7 mouse cellular contexts compared by ENCODE assay signal in genomic region chrX:133898014-133898542, GRCm38 (mm10). TPM values are rescaled to one million over a fixed set of nuclear protein-coding genes. Genes with fewer than 3 reads are reported as not detected.
DNase-seq lines count a peak whose midpoint lies in the region; ATAC-seq and TF ChIP-seq lines count a peak whose summit lies in the region.

Gene Tspan6 (minus strand): TSS chrX:133898429.

- H3K9me3 ChIP-seq in embryonic facial prominence, embryonic 15.5 days (replicated peaks), result no peaks in the 10 kb centered on the region
- no peaks in the 10 kb centered on the region for H3K9me3 ChIP-seq in heart, embryonic 10.5 days
- H3K9me3 ChIP-seq in kidney, embryonic 14.5 days (ENCODE audit: control insufficient read depth, low read length), result no peaks in the 10 kb centered on the region
- H3K9me3 ChIP-seq in limb, embryonic 14.5 days (ENCODE audit: control insufficient read depth, low read length), result no peaks in the 10 kb centered on the region
- no peaks in the 10 kb centered on the region for H3K9me3 ChIP-seq in midbrain, postnatal 0 days (ENCODE audit: low read length)

- 0 out of 2 replicates have a peak, but pooled peaks have one; percentile 6 for TF ChIP-seq CTCF in bone marrow, adult 2 months (IDR thresholded peaks at IDR 0.05; ENCODE audit: control insufficient read depth, insufficient read depth, low read length)
- TF ChIP-seq CTCF in midbrain, postnatal 0 days (IDR thresholded peaks at IDR 0.05), result peak; percentile 70

- H3K4me1 ChIP-seq in bone marrow, adult 2 months (ENCODE audit: control insufficient read depth, insufficient read depth, low read length), result no peaks in the 10 kb centered on the region
- no peaks in the 10 kb centered on the region for H3K4me1 ChIP-seq in embryonic facial prominence, embryonic 15.5 days
- no peaks in the 10 kb centered on the region for H3K4me1 ChIP-seq in heart, embryonic 10.5 days
- H3K4me1 ChIP-seq in kidney, embryonic 14.5 days (ENCODE audit: control insufficient read depth, insufficient read depth, low read length), result no peaks in the 10 kb centered on the region
- no peaks in the 10 kb centered on the region for H3K4me1 ChIP-seq in limb, embryonic 14.5 days (ENCODE audit: control insufficient read depth, insufficient read depth, low read length)
- H3K4me1 ChIP-seq in midbrain, postnatal 0 days (ENCODE audit: insufficient read depth, low read length), result no peaks in the 10 kb centered on the region

- peak within 1 kb of the TSS; percentile 44 for H3K4me2 ChIP-seq in embryonic facial prominence, embryonic 15.5 days (replicated peaks)
- peak within 1 kb of the TSS; percentile 45 for H3K4me2 ChIP-seq in kidney, embryonic 14.5 days (replicated peaks; ENCODE audit: low read depth, low read length)
- H3K4me2 ChIP-seq in limb, embryonic 14.5 days (replicated peaks; ENCODE audit: low read depth, low read length, severe bottlenecking), result peak within 1 kb of the TSS; percentile 56
- H3K4me2 ChIP-seq in midbrain, postnatal 0 days (ENCODE audit: low read depth, low read length, poor library complexity, severe bottlenecking), result peak within 1 kb of the TSS; percentile 44

- H3K27ac ChIP-seq in bone marrow, adult 2 months (ENCODE audit: control insufficient read depth, insufficient read depth, low read depth, low read length, poor library complexity), result no peak within 1 kb of the TSS
- peak within 1 kb of the TSS; percentile 44; the same call in 1 of the 2 replicates for H3K27ac ChIP-seq in embryonic facial prominence, embryonic 15.5 days (replicated peaks)
- peak within 1 kb of the TSS; percentile 89 for H3K27ac ChIP-seq in heart, embryonic 10.5 days
- no peak within 1 kb of the TSS for H3K27ac ChIP-seq in kidney, embryonic 14.5 days (ENCODE audit: low read depth, low read length)
- H3K27ac ChIP-seq in limb, embryonic 14.5 days (replicated peaks; ENCODE audit: low read depth, low read length), result peak within 1 kb of the TSS; percentile 61; the same call in 1 of the 2 replicates
- H3K27ac ChIP-seq in midbrain, postnatal 0 days (ENCODE audit: low read depth, low read length), result peak within 1 kb of the TSS; percentile 80

- no peaks in the 10 kb centered on the region for H3K36me3 ChIP-seq in embryonic facial prominence, embryonic 15.5 days
- peaks cover 12% of the 10 kb centered on the region for H3K36me3 ChIP-seq in heart, embryonic 10.5 days
- H3K36me3 ChIP-seq in kidney, embryonic 14.5 days (ENCODE audit: control insufficient read depth, insufficient read depth, low read length), result peaks cover 3% of the 10 kb centered on the region; the same call in 1 of the 2 replicates
- H3K36me3 ChIP-seq in limb, embryonic 14.5 days (ENCODE audit: control insufficient read depth, insufficient read depth, low read length), result peaks cover 10% of the 10 kb centered on the region
- H3K36me3 ChIP-seq in midbrain, postnatal 0 days (ENCODE audit: insufficient read depth, low read length), result peaks cover 3% of the 10 kb centered on the region

- no peaks in the 10 kb centered on the region; the same call in 1 of the 2 replicates for H3K27me3 ChIP-seq in embryonic facial prominence, embryonic 15.5 days
- no peaks in the 10 kb centered on the region for H3K27me3 ChIP-seq in heart, embryonic 10.5 days (ENCODE audit: insufficient read depth, poor library complexity, severe bottlenecking)
- no peaks in the 10 kb centered on the region for H3K27me3 ChIP-seq in kidney, embryonic 14.5 days (ENCODE audit: control insufficient read depth, insufficient read depth, low read length)
- H3K27me3 ChIP-seq in limb, embryonic 14.5 days (ENCODE audit: control insufficient read depth, insufficient read depth, low read length), result no peaks in the 10 kb centered on the region
- H3K27me3 ChIP-seq in midbrain, postnatal 0 days (ENCODE audit: insufficient read depth, low read length), result no peaks in the 10 kb centered on the region

- H3K9ac ChIP-seq in embryonic facial prominence, embryonic 15.5 days, result peak within 1 kb of the TSS; percentile 54
- peak within 1 kb of the TSS; percentile 75 for H3K9ac ChIP-seq in kidney, embryonic 14.5 days (ENCODE audit: low read depth, low read length)
- H3K9ac ChIP-seq in limb, embryonic 14.5 days (ENCODE audit: low read depth, low read length, severe bottlenecking), result peak within 1 kb of the TSS; percentile 78
- peak within 1 kb of the TSS; percentile 71 for H3K9ac ChIP-seq in midbrain, postnatal 0 days (replicated peaks; ENCODE audit: low read length, poor library complexity, severe bottlenecking)

- WGBS in bone marrow, adult 2 months, result 18% methylated on average over 33 of the region's 33 CpGs
- 20% methylated on average over 33 of the region's 33 CpGs for WGBS in embryonic facial prominence, embryonic 15.5 days
- 20% methylated on average over 33 of the region's 33 CpGs for WGBS in heart, embryonic 10.5 days
- 28% methylated on average over 33 of the region's 33 CpGs for WGBS in kidney, embryonic 14.5 days
- WGBS in limb, embryonic 14.5 days, result 29% methylated on average over 33 of the region's 33 CpGs
- 25% methylated on average over 33 of the region's 33 CpGs for WGBS in midbrain, postnatal 0 days

- no peak for TF ChIP-seq POLR2A in bone marrow, adult 2 months (IDR thresholded peaks at IDR 0.05; ENCODE audit: borderline replicate concordance, control insufficient read depth, low read depth, low read length)
- TF ChIP-seq POLR2A in limb, embryonic 14.5 days (IDR thresholded peaks at IDR 0.05; ENCODE audit: borderline replicate concordance, extremely low read depth, insufficient read depth, insufficient read length), result 0 out of 2 replicates have a peak, but pooled peaks have one; percentile 30

- peak within 1 kb of the TSS; percentile 58 for H3K4me3 ChIP-seq in bone marrow, adult 2 months (replicated peaks; ENCODE audit: control insufficient read depth, low read depth, low read length)
- peak within 1 kb of the TSS; percentile 56 for H3K4me3 ChIP-seq in embryonic facial prominence, embryonic 15.5 days (replicated peaks)
- H3K4me3 ChIP-seq in heart, embryonic 10.5 days, result peak within 1 kb of the TSS; percentile 69
- peak within 1 kb of the TSS; percentile 58 for H3K4me3 ChIP-seq in kidney, embryonic 14.5 days (ENCODE audit: low read length)
- H3K4me3 ChIP-seq in limb, embryonic 14.5 days (replicated peaks; ENCODE audit: low read length), result peak within 1 kb of the TSS; percentile 52
- peak within 1 kb of the TSS; percentile 50 for H3K4me3 ChIP-seq in midbrain, postnatal 0 days (ENCODE audit: low read depth, low read length)

- DNase-seq in heart, embryonic 10.5 days (ENCODE audit: low spot score), result peak; percentile 86
- DNase-seq in limb, embryonic 14.5 days (ENCODE audit: low spot score), result peak; percentile 90
- peak; percentile 92 for DNase-seq in midbrain, postnatal 0 days (ENCODE audit: low spot score)
- DNase-seq in spleen, postnatal 36 days (ENCODE audit: low spot score in 2 of 2), result peak; percentile 54 to 63

- peak; percentile 80 for ATAC-seq in embryonic facial prominence, embryonic 15.5 days (ENCODE audit: insufficient number of reproducible peaks, low FRiP score, low TSS enrichment, low read depth)
- peak; percentile 96 for ATAC-seq in kidney, embryonic 14.5 days (ENCODE audit: low FRiP score, low TSS enrichment)
- ATAC-seq in limb, embryonic 14.5 days (ENCODE audit: low FRiP score, low read depth), result peak; percentile 90
- ATAC-seq in midbrain, postnatal 0 days (ENCODE audit: low FRiP score), result peak; percentile 92

RNA-seq across cellular contexts. Expression of gene Tspan6, which starts in this region (rescaled TPM):
- polyA plus RNA-seq in bone marrow, adult 2 months (2011; ENCODE audit: insufficient read depth, insufficient read length, low replicate concordance, missing spikeins), result 3.4 and 4.3 TPM in 2 replicates
- 146 and 156 TPM in 2 replicates for polyA plus RNA-seq in embryonic facial prominence, embryonic 15.5 days (2015; fragmentation: Nextera tagmentation; extraction: Ambion mirVana)
- polyA plus RNA-seq in heart, embryonic 10.5 days (2016; fragmentation: Nextera tagmentation; extraction: Ambion mirVana), result 152 and 157 TPM in 2 replicates
- polyA plus RNA-seq in kidney, embryonic 14.5 days (2014; fragmentation: Nextera tagmentation; extraction: Ambion mirVana), result 203 and 238 TPM in 2 replicates
- polyA plus RNA-seq in limb, embryonic 14.5 days (2012; rRNA removed), result 80.3 and 84.1 TPM in 2 replicates
- polyA plus RNA-seq in limb, embryonic 14.5 days (2014; fragmentation: Nextera tagmentation; extraction: Ambion mirVana), result 169 and 175 TPM in 2 replicates
- 165 and 206 TPM in 2 replicates for total RNA-seq in midbrain, postnatal 0 days (2014; rRNA removed)
- polyA plus RNA-seq in midbrain, postnatal 0 days (2015; fragmentation: Nextera tagmentation; extraction: Ambion mirVana), result 309 and 312 TPM in 2 replicates

Comparison
In these comparisons a context has a peak if more than half of its experiments do, and no peak if none do; other contexts are left out.
1. RNA of gene Tspan6 (polyA plus RNA-seq): 309 to 312 TPM in midbrain, postnatal 0 days, 203 to 238 TPM in kidney, embryonic 14.5 days, 80.3 to 175 TPM in limb, embryonic 14.5 days, 152 to 157 TPM in heart, embryonic 10.5 days and 146 to 156 TPM in embryonic facial prominence, embryonic 15.5 days; 3.4 to 4.3 TPM in bone marrow, adult 2 months; every median in the first group is over 10 times any median in the second.
2. H3K27ac ChIP-seq: peak in embryonic facial prominence, embryonic 15.5 days (single experiment), heart, embryonic 10.5 days (single experiment), limb, embryonic 14.5 days (single experiment) and midbrain, postnatal 0 days (single experiment); none in bone marrow, adult 2 months (single experiment) and kidney, embryonic 14.5 days (single experiment).
3. Peak in every context shown above with its lines, with median percentiles within 50 percentile points of each other: H3K4me3 ChIP-seq, ATAC-seq, H3K4me2 ChIP-seq, H3K9ac ChIP-seq and DNase-seq.